Mouse (Mus musculus) testis, postnatal 10 days (tissue): ENCODE data around the gene Ankzf1.

ENCODE experiments used
- DNase-seq: peaks from one replicate; pipeline ENCODE4 v3.0.0; 2021; ENCODE audit warnings: low spot score

Gene Ankzf1

GRCm38 (mm10) chr1:75190577-75190976, 1.4 kb upstream of the Ankzf1 start:
- no peak for DNase-seq

DNA sequence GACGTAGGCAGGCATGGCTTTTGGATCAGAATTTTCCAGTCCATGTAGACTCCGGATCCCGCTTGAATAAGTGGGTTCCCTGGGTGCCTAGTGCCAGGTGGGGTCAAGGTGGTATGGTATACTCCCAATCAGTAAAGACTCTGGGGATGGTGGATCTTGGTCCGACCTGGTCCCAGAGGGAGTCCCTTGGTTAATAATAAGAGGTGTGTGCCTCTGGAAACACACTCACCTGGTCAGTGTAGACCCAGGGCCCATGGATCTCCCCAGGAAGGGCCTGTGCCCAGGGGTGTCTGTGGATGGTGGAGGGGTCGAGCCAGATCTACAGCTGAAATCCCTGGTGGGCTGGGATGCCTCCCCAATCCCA, 711 bp upstream of the Ankzf1 start:
- no peak for DNase-seq

DNA sequence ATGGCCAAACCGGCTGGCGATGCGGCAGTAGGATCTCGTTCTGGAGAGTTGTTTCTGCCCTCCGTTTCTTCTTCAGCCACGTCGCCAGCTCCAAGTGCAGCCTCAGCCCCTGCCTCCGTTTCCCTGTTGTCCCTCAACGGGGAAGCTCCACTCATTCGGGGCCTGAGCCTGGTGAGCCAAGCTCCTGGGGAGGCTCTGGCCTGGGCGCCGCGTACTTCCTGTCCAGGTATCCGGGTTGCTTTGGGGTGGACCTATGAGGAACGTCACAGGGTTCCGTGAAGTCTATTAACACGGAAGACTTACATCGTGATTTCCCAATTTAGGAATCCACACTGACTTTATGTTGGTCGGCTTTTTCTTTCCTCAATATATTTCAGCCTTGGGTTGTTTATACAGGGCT, 501 bp downstream of the Ankzf1 start:
- peak; percentile 63 for DNase-seq

DNA sequence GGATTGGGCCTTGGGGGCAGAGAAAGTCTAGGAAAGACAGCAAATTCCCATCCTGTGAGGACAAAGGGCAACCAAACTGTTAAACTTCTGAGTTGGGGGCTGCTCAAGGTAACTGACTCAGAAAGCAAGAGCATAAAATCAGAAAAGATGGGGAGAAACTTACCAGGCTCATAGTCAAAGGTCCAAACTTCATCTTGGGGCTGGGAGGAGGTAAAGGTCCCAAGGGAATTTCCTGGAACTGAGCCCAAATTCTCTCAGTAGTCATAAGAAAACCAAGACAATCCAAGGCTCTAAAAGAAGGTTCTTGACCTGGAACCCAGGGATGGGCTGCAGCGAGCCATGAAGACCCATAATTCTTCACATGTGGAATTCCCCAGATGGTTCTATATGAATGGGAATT, 9.3 kb downstream of the Ankzf1 start:
- no peak for DNase-seq

GRCm38 (mm10) chr1:75208967-75209678, 17.2 kb downstream of the Ankzf1 start:
- peak; percentile 70 for DNase-seq

- DNase-seq, result peak; percentile 98
These were observed 18.5 kb downstream of the Ankzf1 start, which contains the start of the genes Glb1l and Stk16 for GRCm38 (mm10) chr1:75210136-75211087. Gene Glb1l (minus strand): TSS chr1:75210813. Gene Stk16 (plus strand): TSS chr1:75210838.

DNA sequence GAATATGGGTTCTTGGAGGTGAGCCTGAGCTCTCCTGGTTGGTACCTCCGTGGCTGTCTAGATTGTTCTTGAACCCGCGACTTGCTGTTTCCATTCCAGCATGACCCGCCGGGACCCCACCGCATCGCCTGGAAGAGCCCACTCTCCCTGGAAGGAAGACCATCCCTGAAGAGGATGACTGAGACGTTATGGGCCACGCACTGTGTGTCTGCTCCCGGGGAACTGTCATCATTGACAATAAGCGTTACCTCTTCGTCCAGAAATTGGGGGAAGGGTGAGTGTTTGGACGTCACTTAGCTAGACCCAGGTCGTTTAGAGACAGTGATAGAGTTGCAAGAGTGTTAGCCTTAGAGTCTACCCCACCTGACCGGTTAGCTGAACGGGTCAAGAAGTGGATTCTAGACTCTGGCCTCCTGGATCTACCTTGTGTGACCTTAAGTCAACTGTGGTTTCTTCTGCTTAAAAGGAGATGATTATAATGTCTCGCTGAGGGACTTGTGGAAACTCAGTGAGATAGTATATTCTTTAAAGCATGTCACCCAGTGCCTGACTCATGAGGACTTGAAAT, 19.3 kb downstream of the Ankzf1 start:
- no peak for DNase-seq

DNA sequence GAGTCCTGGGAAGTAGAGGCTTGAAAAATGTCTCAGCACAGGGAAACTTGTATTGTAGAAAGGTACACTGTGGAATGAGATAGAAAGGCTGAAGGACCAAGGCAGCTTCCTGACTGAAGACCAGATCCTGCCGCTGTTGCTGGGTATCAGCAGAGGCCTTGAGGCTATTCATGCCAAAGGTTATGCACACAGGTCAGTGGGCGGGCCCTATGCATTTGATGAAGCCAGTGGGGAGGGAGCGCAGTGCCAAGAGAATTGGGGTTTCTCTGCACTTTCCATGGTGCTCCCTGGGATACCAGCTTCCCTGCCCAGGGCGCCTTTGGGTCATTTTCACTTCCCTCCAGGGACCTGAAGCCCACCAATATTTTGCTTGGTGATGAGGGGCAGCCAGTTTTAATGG, 20.6 kb downstream of the Ankzf1 start:
- no peak for DNase-seq

DNA sequence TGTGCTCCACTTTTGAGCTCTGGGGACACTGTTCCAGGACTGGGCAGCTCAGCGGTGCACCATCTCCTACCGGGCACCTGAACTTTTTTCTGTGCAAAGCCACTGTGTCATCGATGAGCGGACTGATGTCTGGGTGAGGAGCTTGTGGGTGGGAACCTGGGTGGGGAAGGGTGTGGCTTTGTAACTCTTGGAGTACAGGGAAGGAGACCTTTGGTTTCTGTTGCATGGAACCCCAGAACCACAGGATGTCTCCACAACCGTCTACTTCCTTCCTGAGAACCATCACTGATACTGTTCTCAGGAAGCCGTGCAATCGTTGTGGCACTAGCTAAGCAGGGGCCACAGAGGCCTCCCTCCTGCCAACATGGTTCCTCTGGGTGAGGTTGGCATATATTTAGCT, 21.1 kb downstream of the Ankzf1 start:
- no peak for DNase-seq

- no peak for DNase-seq
These were observed 22.5 kb downstream of the Ankzf1 start for GRCm38 (mm10) chr1:75214442-75214841.

GRCm38 (mm10) chr1:75214886-75215285, 22.9 kb downstream of the Ankzf1 start:
- DNase-seq, result no peak

DNA sequence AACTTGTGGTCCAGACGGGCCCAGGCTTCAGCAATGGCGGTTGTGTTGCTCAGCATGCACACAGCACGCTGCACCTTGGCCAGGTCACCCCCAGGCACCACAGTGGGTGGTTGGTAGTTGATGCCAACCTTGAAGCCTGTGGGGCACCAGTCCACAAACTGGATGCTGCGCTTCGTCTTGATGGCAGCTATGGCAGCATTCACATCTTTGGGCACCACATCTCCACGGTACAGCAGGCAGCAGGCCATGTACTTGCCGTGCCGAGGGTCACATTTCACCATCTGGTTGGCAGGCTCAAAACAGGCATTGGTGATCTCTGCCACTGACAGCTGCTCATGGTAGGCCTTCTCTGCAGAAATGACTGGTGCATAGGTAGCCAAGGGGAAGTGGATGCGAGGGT, 23.8 kb downstream of the Ankzf1 start:
- DNase-seq, result no peak

DNA sequence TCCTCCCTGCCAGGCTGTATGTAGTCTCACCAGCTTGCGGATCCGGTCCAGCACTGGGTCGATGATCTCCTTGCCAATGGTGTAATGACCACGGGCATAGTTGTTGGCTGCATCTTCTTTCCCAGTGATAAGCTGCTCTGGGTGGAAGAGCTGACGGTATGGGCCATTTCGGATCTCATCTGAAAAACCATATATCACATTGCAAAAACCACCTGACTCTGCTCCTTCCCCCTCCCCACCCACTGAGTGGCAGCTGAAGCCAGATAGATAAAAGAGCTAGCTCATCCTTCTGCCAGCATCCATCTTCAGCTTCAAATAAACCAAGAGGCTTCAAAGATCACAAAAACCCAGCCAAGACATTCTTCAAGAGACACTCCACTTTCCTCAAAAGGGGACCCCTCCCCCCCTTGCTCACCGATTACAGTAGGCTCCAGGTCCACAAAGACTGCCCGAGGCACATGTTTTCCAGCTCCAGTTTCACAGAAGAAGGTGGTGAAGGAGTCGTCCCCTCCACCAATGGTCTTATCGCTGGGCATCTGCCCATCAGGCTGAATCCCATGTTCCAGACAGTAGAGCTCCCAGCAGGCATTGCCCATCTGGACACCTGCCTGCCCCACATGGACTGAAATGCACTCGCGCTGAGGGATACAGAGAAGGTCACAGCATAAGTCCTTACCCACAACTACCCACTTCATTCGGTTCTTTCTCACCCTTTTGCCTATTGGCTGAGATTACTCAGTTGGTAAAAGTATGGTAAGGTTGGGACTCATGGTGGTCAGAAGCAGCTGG, 25.0 kb downstream of the Ankzf1 start:
- no peak for DNase-seq

- DNase-seq, result no peak
These were observed 25.9 kb downstream of the Ankzf1 start for GRCm38 (mm10) chr1:75217893-75218226.

DNA sequence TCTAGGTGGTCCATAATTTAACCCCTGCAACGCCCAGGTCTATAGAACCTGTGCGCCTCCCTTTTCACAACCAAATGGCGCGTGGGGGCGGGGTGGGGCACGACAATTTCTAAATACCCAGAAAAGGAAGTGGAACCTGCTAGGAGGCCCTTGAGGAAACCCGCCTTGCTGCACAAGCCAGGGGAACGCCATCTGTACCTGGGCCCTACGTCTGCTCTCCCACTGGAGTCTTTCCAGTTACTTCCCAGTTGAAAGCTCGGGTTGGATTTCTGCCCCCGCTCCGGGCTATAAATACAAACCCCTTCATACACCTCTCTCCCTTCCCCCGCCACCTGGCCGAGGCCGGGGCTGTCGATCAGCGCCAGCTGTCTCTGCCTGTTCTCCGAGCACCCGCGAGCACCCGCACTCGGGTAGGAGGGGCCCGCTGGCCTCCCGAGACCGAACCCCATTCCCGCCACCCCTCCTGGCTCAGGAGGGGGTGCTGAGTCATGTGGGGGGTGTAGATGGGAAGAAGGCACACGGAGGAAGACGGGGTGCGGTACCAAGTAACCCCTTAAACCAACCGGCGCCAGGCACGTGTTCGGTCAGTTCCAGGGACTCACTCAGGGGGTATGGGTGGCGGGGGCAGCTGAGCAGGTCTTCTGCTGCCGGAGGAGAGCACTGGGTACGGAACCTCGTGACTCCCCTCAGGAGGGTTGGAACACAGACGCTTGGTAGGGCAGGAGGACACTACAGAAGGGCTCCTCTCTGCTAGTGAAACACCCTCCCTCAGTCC, 26.5 kb downstream of the Ankzf1 start:
- no peak for DNase-seq

- peak; percentile 81 for DNase-seq
These were observed 27.1 kb downstream of the Ankzf1 start for GRCm38 (mm10) chr1:75219078-75219477.

- DNase-seq, result no peak
These were observed 27.6 kb downstream of the Ankzf1 start, which contains the start of gene Tuba4a for GRCm38 (mm10) chr1:75219531-75219930. Gene Tuba4a (minus strand): TSS chr1:75219865.

GRCm38 (mm10) chr1:75221538-75221937, 29.6 kb downstream of the Ankzf1 start:
- no peak for DNase-seq

GRCm38 (mm10) chr1:75222926-75223325, 31.0 kb downstream of the Ankzf1 start:
- no peak for DNase-seq

DNA sequence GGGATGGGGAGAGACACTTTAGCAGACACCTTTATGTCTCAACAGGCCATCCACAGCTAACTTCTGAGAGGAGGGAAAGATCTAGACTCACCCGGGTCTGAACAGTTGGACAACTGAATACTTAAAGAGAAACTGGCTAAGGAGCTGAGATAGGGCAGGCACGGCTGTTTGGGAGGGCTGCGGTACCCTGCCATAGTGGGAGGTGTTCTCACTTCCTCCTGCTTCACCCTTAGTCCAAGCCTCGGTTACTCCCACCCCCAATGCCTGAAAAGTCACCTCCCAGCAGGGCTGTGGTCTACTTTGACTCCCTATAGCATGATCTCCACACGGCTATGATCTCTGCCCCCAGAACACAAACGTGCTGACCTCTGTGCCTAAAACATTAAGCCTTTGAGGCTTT, 31.6 kb downstream of the Ankzf1 start:
- DNase-seq, result no peak

GRCm38 (mm10) chr1:75225473-75225872, 33.5 kb downstream of the Ankzf1 start:
- DNase-seq, result no peak
